Mouse (Mus musculus) erythroid progenitor cell, adult 5-6 weeks (primary cell): ENCODE data around the gene Rasl10a. TPM values are rescaled to one million over a fixed set of nuclear protein-coding genes. Genes with fewer than 3 reads are reported as not detected.

ENCODE experiments used
- total RNA-seq, 2 experiments: library from RNA; stranded (forward) in 1 of 2; stranded (reverse) in 1 of 2; fragments of 150-400 nt in 1 of 2; fragments of 186-747, 209-891 nt in 1 of 2; gene quantifications; 2 replicates each; pipeline versions ENCODE4 v1.2.3 to v1.2.4; 2015 to 2017; ENCODE audit warnings: low replicate concordance in 2 of 2

Rasl10a gene
- total RNA-seq, 2 experiments from 2014 or later = not detected

Other genes with a start within 250 kb of the Rasl10a start
- 7.2 and 7.5 TPM in 2 replicates for gene Nf2, start 208.6 kb upstream of the Rasl10a start, total RNA-seq (2015; ENCODE audit: low replicate concordance)
- 18.2 and 19.0 TPM in 2 replicates for gene Nf2, start 208.6 kb upstream of the Rasl10a start, total RNA-seq (2017; ENCODE audit: low replicate concordance)
- gene Nipsnap1, start 184.2 kb upstream of the Rasl10a start, total RNA-seq (2015; ENCODE audit: low replicate concordance) = not detected in 2 replicates
- 1.3 and 12.7 TPM in 2 replicates for gene Nipsnap1, start 184.2 kb upstream of the Rasl10a start, total RNA-seq (2017; ENCODE audit: low replicate concordance)
- 3.6 and 4.6 TPM in 2 replicates for gene Thoc5, start 162.8 kb upstream of the Rasl10a start, total RNA-seq (2015; ENCODE audit: low replicate concordance)
- gene Thoc5, start 162.8 kb upstream of the Rasl10a start, total RNA-seq (2017; ENCODE audit: low replicate concordance) = 8.3 and 12.7 TPM in 2 replicates
- gene Nefh, start 110.1 kb upstream of the Rasl10a start, total RNA-seq (2015; ENCODE audit: low replicate concordance) = not detected in 2 replicates
- gene Nefh, start 110.1 kb upstream of the Rasl10a start, total RNA-seq (2017; ENCODE audit: low replicate concordance) = 0.39 and 0.98 TPM in 2 replicates
- gene Ap1b1, start 71.3 kb upstream of the Rasl10a start, total RNA-seq (2015; ENCODE audit: low replicate concordance) = 42.8 and 126 TPM in 2 replicates
- 91.6 and 103 TPM in 2 replicates for gene Ap1b1, start 71.3 kb upstream of the Rasl10a start, total RNA-seq (2017; ENCODE audit: low replicate concordance)
- gene Gas2l1, start 7.2 kb downstream of the Rasl10a start, total RNA-seq (2015; ENCODE audit: low replicate concordance) = 0.42 and 2.2 TPM in 2 replicates
- 1.7 TPM in 1 of 2 replicates, not detected in the other for gene Gas2l1, start 7.2 kb downstream of the Rasl10a start, total RNA-seq (2017; ENCODE audit: low replicate concordance)
- gene Rhbdd3, start 40.8 kb downstream of the Rasl10a start, total RNA-seq (2015; ENCODE audit: low replicate concordance) = 2.2 and 23.5 TPM in 2 replicates
- gene Rhbdd3, start 40.8 kb downstream of the Rasl10a start, total RNA-seq (2017; ENCODE audit: low replicate concordance) = 3.6 and 4.6 TPM in 2 replicates
- 242 and 276 TPM in 2 replicates for gene Ewsr1, start 41.1 kb downstream of the Rasl10a start, total RNA-seq (2015; ENCODE audit: low replicate concordance)
- 439 and 531 TPM in 2 replicates for gene Ewsr1, start 41.1 kb downstream of the Rasl10a start, total RNA-seq (2017; ENCODE audit: low replicate concordance)
- gene Emid1, start 94.1 kb downstream of the Rasl10a start, total RNA-seq (2015; ENCODE audit: low replicate concordance) = not detected in 2 replicates
- 0.90 and 5.5 TPM in 2 replicates for gene Emid1, start 94.1 kb downstream of the Rasl10a start, total RNA-seq (2017; ENCODE audit: low replicate concordance)
- gene Kremen1, start 203.4 kb downstream of the Rasl10a start, total RNA-seq (2015; ENCODE audit: low replicate concordance) = 0.36 and 1.3 TPM in 2 replicates
- 0.39 and 1.4 TPM in 2 replicates for gene Kremen1, start 203.4 kb downstream of the Rasl10a start, total RNA-seq (2017; ENCODE audit: low replicate concordance)